Mouse (Mus musculus) ES-E14 (cell line): ENCODE measurements around the gene Ncbp2.

Experiments
- CHD2 ChIP-seq: IDR thresholded peaks from 2 replicates; pipeline ENCODE4 v1.6.1; 2014; ENCODE audit warnings: mild to moderate bottlenecking, low read depth, low read length, inconsistent platforms
- HCFC1 ChIP-seq: IDR thresholded peaks from 2 replicates; pipeline ENCODE4 v1.6.1; 2012; ENCODE audit warnings: low read length, inconsistent platforms, borderline replicate concordance; ENCODE audit not compliant: insufficient read depth
- MAFK ChIP-seq: IDR thresholded peaks from 2 replicates; pipeline ENCODE4 v1.6.1; 2014; ENCODE audit warnings: mild to moderate bottlenecking, low read depth, low read length, inconsistent platforms; ENCODE audit not compliant: insufficient read depth
- ZNF384 ChIP-seq: IDR thresholded peaks from 2 replicates; pipeline ENCODE4 v1.6.1; 2012; ENCODE audit warnings: low read depth, low read length, inconsistent platforms

GRCm38 (mm10) chr16:31935091-31935979, 13.0 kb upstream of the Ncbp2 start:
- TF ChIP-seq ZNF384 (no peak), CHD2 (no peak), HCFC1 (no peak), MAFK (no peak)
